Mouse (Mus musculus) left cerebral cortex, postnatal 4 days (tissue): ENCODE data around the gene 1700001J03Rik. TPM values are rescaled to one million over a fixed set of nuclear protein-coding genes. Genes with fewer than 3 reads are reported as not detected.
"Not testable (repeated sequence)": the region's sequence is repeated elsewhere in the genome, so short reads cannot be mapped to it uniquely, and the experiment has no call there.

Experiments used
- DNase-seq: peaks from one replicate; pipeline ENCODE4 v3.0.0-alpha.2; 2022
- intact Hi-C: fragments of 180-260 bp; cut with DNase I; formaldehyde crosslinking; loops from one replicate; pipeline ENCODE4 v1.15.1; 2025
- total RNA-seq, 2 experiments: library from RNA; stranded (reverse); gene quantifications; 2 replicates each; pipeline ENCODE4 v1.2.3; 2021

Gene 1700001J03Rik
- total RNA-seq, 2 experiments from 2014 or later = 1.1 TPM; not detected in 1

DNA sequence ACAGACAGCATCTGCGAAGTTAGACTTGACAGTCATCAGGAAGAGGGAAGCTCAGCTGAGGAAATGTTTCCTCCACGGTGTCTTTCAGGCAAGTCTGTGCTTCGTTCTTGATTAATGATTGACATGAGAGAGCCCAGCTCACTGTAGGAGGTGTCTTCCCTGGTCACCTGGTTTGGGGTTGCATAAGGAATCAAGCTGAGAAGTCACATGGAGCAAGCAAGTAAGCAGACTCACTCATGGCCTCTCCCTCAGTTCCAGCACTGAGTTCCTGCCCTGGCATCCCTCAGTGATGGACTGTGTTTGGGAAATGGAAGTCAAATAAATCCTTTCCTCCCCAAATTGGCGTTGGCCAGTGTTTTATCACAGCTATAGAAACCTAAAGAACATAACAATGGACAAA, 5.0 kb upstream of the 1700001J03Rik start:
- intact Hi-C loops = loop anchor here (10.0 kb wide), 1 partner anchor 275 kb away; no protein-coding TSS in a partner anchor
- DNase-seq = no peak

DNA sequence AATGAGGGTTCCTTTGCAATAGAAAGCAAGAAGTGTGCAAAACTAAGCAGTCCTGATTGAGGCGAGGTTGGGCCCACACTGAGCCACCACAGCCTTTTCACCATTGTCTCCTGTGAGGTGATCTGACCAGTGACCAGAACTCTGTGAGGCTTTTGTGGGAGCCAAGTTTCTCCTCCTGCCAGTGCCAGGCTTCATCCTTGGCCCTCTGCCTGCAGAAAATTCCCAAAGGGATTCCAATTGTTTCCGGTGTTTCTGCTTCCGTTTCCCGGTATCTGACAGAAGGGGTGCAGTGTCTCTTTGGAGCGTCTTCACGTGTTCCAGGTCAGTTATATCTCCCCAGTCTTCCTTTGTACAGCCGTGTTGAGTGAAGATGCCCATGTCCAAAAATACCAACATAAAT, 3.6 kb upstream of the 1700001J03Rik start:
- intact Hi-C loops = no loop called here

DNA sequence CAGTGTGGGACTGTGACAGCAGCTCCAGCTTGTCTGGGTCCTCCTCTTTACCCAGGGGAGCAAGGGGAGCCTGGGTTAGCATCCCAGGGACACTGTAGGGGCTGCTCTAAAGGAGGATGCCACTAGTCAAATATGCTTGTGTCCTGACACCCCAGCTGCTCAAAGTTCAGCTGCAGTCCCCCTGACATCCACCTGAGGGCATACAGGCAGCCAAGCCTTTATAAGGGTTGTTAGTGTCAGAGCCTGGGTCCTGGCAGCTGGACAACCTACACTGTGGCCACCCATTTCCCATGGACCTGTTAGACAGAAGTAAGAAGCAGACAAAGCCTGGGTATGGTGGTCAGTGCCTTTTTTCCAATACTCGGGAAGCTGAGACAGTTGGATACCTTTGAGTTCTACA, 3.0 kb upstream of the 1700001J03Rik start:
- no peak for DNase-seq
- intact Hi-C loops = no loop called here

More for the DNA sequence above, 3.6 kb upstream of the 1700001J03Rik start:
- peak; percentile 24 for DNase-seq

DNA sequence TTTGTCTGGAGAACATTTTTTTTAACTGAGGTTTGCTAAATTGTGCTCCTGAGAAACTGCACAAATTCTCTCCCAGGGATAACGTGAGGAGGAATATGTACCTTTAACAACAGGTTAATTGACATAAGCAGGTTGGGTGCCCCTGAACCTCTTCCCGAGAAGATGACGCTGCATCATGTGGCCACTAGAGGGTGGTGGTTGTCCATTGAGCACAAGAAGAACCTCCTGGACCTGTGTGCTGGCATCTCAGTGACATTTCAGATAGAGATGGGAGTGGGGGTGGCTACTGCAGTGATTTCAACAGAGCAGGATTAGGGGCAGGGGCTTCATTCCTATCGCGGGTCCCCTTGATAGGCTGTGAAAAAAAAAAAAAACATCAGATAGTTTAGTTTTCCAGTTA, 2.3 kb upstream of the 1700001J03Rik start:
- intact Hi-C loops = not testable (repeated sequence)
- DNase-seq = peak; percentile 59

DNA sequence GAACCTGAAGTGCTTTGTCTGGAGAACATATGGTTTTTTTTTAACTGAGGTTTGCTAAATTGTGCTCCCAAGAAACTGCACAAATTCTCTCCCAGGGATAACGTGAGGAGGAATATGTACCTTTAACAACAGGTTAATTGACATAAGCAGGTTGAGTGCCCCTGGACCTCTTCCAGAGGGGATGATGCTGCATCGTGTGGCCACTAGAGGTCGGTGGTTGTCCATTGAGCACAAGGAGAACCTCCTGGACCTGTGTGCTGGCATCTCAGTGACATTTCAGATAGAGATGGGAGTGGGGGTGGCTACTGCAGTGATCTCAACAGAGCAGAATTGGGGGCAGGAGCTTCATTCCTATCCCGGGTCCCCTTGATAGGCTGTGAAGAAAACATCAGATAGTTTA, 12.4 kb downstream of the 1700001J03Rik start:
- DNase-seq = peak; percentile 13
- intact Hi-C loops = not testable (repeated sequence)

DNA sequence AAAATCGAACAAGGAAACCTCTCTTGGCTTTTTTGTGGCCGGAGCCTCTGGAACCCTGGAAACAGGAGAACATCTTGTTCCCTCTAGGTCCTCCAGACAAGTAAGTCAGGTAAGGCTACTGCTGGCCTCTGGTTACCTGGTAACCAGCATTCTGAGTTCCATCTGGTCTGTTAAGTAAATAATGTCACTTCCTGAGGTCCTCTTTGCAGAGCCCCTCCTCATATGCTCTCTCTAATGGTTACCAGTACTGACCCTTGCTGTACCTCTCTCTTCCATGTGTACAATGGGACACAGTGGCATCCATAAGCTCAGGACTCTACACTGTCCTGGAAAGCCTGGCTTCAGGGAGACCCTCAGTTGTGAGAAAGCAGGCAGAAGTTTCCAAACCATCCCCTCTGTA, 14.5 kb downstream of the 1700001J03Rik start, which contains the start of gene Gm6309:
Gene Gm6309, minus strand, starts transcription at position 101 of the 400 bp plus-strand sequence.
- intact Hi-C loops, DNase-seq: not testable (repeated sequence)

DNA sequence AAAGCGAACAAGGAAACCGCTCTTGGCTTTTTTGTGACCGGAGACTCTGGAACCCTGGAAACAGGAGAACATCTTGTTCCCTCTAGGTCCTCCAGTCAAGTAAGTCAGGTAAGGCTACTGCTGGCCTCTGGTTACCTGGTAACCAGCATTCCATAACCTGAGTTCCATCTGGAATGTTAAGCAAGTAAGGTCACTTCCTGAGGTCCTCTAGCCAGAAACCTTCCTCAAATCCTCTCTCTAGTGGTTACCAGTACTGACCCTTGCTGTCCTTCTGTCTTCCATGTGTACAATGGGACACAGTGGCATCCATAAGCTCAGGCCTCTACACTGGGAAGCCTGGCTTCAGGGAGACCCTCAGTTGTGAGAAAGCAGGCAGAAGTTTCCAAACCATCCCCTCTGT, 24.7 kb downstream of the 1700001J03Rik start, which contains the start of gene Gm5565:
Gene Gm5565, minus strand, starts transcription at position 101 of the 400 bp plus-strand sequence.
- intact Hi-C loops, DNase-seq: not testable (repeated sequence)

DNA sequence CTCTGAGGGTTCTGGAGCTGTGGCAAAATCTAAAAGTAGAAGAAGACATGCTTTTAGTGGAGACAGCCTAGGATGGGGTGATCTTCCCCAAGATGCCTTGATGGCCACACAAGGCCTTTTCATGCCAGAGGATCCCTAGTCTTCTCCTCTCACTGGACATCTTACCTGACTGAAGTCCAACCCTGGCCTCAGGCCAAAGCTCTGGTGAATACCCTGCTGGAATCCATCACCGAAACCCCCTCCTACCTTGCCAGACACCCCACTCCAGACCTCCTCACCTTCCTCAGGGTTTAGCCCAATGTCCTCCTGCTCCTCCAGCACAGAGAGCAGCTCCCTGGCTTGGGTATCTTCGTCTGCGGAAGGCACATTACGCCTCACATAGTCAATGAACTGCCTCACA, 26.8 kb downstream of the 1700001J03Rik start:
- DNase-seq, intact Hi-C loops: not testable (repeated sequence)

DNA sequence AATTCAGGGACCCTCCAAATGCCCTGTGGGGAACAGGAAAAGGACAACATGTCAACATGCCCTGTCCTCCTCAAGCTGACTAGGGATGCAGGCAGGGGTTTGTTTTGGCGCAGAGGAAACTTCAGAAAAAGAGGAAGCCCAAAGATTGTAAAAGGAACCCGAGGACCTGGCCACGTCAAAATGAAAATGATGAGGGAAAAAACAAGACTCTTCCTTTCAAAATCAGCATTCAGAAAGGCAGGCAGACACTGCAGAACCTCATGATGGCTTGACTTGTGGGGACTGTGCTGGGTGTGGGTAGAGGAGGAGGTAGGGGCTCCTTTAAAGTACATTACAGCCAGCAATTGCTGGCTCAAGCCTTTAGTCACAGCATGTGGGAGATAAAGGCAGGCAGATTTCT, 34.6 kb downstream of the 1700001J03Rik start:
- no peak for DNase-seq
- intact Hi-C loops = no loop called here

DNA sequence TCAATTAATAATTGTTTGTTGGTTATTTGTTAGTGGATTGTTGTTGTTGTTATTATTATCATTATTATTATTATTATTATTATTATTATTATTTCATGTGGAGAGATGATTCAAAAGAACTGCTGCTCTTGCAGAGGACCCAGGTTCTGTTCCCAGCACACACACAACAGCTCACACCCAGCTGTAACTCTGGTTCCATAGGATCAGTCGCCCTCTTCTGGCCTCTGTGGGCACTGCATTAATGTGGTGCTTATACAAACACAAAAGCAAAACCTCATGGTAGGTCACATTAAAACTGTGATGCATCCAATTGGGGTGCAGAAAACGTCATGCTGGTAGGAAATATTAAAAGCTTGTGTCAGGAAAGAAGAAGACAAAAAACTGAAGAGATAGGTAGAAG, 37.2 kb downstream of the 1700001J03Rik start:
- DNase-seq = no peak
- intact Hi-C loops = no loop called here

Other genes starting within 250 kb of the 1700001J03Rik start
- not detected for gene Cyp3a25, start 175.7 kb downstream of the 1700001J03Rik start, total RNA-seq
- gene Cyp3a59, start 106.0 kb downstream of the 1700001J03Rik start, total RNA-seq = not detected
- gene Gm5565, start 24.8 kb downstream of the 1700001J03Rik start, total RNA-seq = not detected
- gene Gm6309, start 14.6 kb downstream of the 1700001J03Rik start, total RNA-seq = not detected
- 10 to 100 TPM; 22.8 to 24.1 TPM for gene Rnf6, start 36.3 kb upstream of the 1700001J03Rik start, total RNA-seq
- gene Cdk8, start 45.9 kb upstream of the 1700001J03Rik start, total RNA-seq = 10 to 100 TPM; 56.0 to 57.1 TPM
- 10 to 100 TPM; 64.9 to 66.0 TPM for gene Wasf3, start 199.7 kb upstream of the 1700001J03Rik start, total RNA-seq